Mouse (Mus musculus): ENCODE data around the gene Abcb1a. TPM values are rescaled to one million over a fixed set of nuclear protein-coding genes. Genes with fewer than 3 reads are reported as not detected.

The Abcb1a gene
- 492 TPM for polyA plus RNA-seq (2014; fragmentation: Illumina TruSeq; extraction: RNeasy Lipid Tissue Mini Kit (QIAGEN cat#74804); ENCODE audit: low read depth, low replicate concordance)

GRCm38 (mm10) chr5:8659911-8660737 is at the start of gene Abcb1a:
TSS of gene Abcb1a (plus strand) at chr5:8660077.

GRCm38 (mm10) chr5:8622596-8623231 is 37.2 kb upstream of the Abcb1a start, which contains the start of gene Rundc3b:
TSS of gene Rundc3b (minus strand) at chr5:8622952.

Other genes starting within 250 kb of the Abcb1a start
- gene Dbf4, start 237.4 kb upstream of the Abcb1a start, polyA plus RNA-seq (2014; fragmentation: Illumina TruSeq; extraction: RNeasy Lipid Tissue Mini Kit (QIAGEN cat#74804); ENCODE audit: low read depth, low replicate concordance): 30.9 TPM
- gene Slc25a40, start 237.2 kb upstream of the Abcb1a start, polyA plus RNA-seq (2014; fragmentation: Illumina TruSeq; extraction: RNeasy Lipid Tissue Mini Kit (QIAGEN cat#74804); ENCODE audit: low read depth, low replicate concordance): 113 TPM
- 31.9 TPM for gene Rundc3b, start 37.1 kb upstream of the Abcb1a start, polyA plus RNA-seq (2014; fragmentation: Illumina TruSeq; extraction: RNeasy Lipid Tissue Mini Kit (QIAGEN cat#74804); ENCODE audit: low read depth, low replicate concordance)
- gene Abcb1b, start 138.1 kb downstream of the Abcb1a start, polyA plus RNA-seq (2014; fragmentation: Illumina TruSeq; extraction: RNeasy Lipid Tissue Mini Kit (QIAGEN cat#74804); ENCODE audit: low read depth, low replicate concordance): 3.6 TPM
- gene Abcb4, start 233.6 kb downstream of the Abcb1a start, polyA plus RNA-seq (2014; fragmentation: Illumina TruSeq; extraction: RNeasy Lipid Tissue Mini Kit (QIAGEN cat#74804); ENCODE audit: low read depth, low replicate concordance): 1.2 TPM

Measured in sigmoid colon, adult 10 weeks (tissue).